Mouse (Mus musculus): ENCODE results near the gene Plxna2. TPM values are rescaled to one million over a fixed set of nuclear protein-coding genes. Genes with fewer than 3 reads are reported as not detected.

Plxna2 gene
- polyA plus RNA-seq, 1 experiment from 2014 or later, result 4.5 TPM

DNA sequence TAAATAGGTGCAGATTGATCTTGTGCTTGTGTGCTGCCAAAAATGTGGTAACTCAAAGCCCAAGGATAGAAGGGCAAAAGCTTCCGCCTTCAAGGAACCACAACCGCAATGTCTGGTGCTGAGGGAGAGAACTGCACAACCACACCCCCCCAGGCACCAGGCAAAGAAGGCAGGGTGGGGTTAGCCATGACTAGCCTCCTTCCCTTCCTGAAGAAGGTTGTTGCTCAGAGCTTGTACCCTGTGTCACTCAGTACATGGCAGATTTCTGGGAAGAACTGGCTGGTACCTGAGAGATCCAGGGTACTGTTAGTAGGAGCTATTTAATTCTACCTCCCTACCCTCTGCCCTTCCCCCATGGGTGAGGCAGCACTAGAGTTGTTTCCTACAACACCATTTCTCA, 8.1 kb downstream of the Plxna2 start:
- DNase-seq (ENCODE audit: low spot score) (no peak), ATAC-seq (peak; percentile 12; the same call in 1 of the 2 replicates)
- H3K4me1 ChIP-seq (ENCODE audit: insufficient read depth, low read depth, low read length), result peaks cover 46% of the 10 kb centered on the region
- no peaks in the 10 kb centered on the region for H3K9me3 ChIP-seq (ENCODE audit: low read length)
- TF ChIP-seq EP300 (IDR thresholded peaks at IDR 0.05), result no peak
- no peak for TF ChIP-seq CTCF (IDR thresholded peaks at IDR 0.05)
- H3K4me2 ChIP-seq (replicated peaks; ENCODE audit: low read depth, low read length), result no peak overlapping the region
- WGBS, result 81% methylated on average over 2 of the region's 2 CpGs
- H3K4me3 ChIP-seq (ENCODE audit: low read depth, low read length), result no peak overlapping the region
- no peaks in the 10 kb centered on the region for H3K27me3 ChIP-seq (replicated peaks; ENCODE audit: insufficient read depth, low read length)
- no peaks in the 10 kb centered on the region for H3K36me3 ChIP-seq (ENCODE audit: insufficient read depth, low read length)
- peak overlapping the region; percentile 32; the same call in 1 of the 2 replicates for H3K27ac ChIP-seq (ENCODE audit: low read length)
- no peak overlapping the region for H3K9ac ChIP-seq (replicated peaks; ENCODE audit: low read depth)

DNA sequence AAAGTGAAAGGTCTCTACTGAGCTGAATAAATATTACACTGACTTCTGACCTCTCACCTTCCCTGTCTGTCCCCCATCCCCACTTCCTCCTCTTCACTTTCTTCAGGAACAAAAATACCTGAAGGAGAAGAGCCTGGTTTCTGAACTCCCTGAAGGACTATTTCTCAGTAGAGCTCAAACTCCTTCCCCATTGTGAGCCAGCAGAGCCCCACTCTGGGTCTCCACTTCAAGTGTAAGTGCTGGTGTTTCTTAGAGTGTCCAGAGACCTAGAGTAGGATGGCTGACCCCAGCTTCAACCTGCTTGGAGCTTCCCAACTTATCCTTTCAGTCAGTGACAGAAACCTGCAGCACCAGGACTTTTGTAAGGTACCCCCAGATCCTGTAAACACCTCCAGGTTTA, 9.3 kb downstream of the Plxna2 start:
- no peak for TF ChIP-seq EP300 (IDR thresholded peaks at IDR 0.05)
- TF ChIP-seq CTCF (IDR thresholded peaks at IDR 0.05), result no peak
- peaks cover 38% of the 10 kb centered on the region for H3K4me1 ChIP-seq (ENCODE audit: insufficient read depth, low read depth, low read length)
- no peak for ATAC-seq

DNA sequence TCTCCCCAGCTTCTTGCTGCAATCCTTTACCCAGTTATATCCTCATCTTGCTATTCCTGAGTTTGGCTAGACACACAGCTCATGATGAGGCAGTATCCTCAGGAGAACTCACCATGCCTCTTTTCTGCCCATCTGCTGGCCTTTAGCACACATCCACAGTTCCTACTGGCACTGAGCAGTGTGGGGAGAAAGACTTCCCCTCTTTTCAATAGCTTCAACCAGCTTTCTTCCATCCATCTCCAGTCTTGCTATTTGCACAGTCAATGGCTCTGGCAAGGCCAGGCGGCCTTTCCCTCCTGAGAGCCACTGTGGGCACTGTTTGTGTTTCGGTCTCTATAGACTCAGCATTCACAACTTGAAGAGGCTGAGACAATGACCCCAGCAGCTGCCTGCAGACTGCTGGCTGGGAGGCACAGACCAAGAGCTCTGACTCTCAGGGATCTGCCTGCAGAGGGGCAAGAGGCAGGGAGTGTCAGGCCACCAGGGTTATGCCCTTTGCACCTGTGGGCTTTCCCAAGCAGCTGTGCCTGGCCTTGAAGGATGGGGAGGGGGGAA, 11.2 kb downstream of the Plxna2 start:
- peak; percentile 72 for ATAC-seq
- Histone ChIP-seq H3K27me3 (replicated peaks; ENCODE audit: insufficient read depth, low read length) (no peaks in the 10 kb centered on the region), H3K27ac (ENCODE audit: low read length) (0 out of 2 replicates have a peak overlapping the region, but pooled peaks have one; percentile 33), H3K4me1 (ENCODE audit: insufficient read depth, low read depth, low read length) (peaks cover 28% of the 10 kb centered on the region), H3K9ac (replicated peaks; ENCODE audit: low read depth) (no peak overlapping the region), H3K4me2 (replicated peaks; ENCODE audit: low read depth, low read length) (no peak overlapping the region), H3K9me3 (ENCODE audit: low read length) (no peaks in the 10 kb centered on the region), H3K4me3 (ENCODE audit: low read depth, low read length) (no peak overlapping the region), H3K36me3 (ENCODE audit: insufficient read depth, low read length) (no peaks in the 10 kb centered on the region)
- 21% methylated on average over 2 of the region's 2 CpGs for WGBS
- DNase-seq (ENCODE audit: low spot score), result peak; percentile 49
- TF ChIP-seq CTCF (IDR thresholded peaks at IDR 0.05) (no peak), EP300 (IDR thresholded peaks at IDR 0.05) (no peak)

More for the DNA sequence above, 9.3 kb downstream of the Plxna2 start:
- Histone ChIP-seq H3K4me3 (ENCODE audit: low read depth, low read length) (no peak overlapping the region), H3K4me2 (replicated peaks; ENCODE audit: low read depth, low read length) (no peak overlapping the region), H3K9me3 (ENCODE audit: low read length) (no peaks in the 10 kb centered on the region), H3K9ac (replicated peaks; ENCODE audit: low read depth) (no peak overlapping the region), H3K36me3 (ENCODE audit: insufficient read depth, low read length) (no peaks in the 10 kb centered on the region), H3K27me3 (replicated peaks; ENCODE audit: insufficient read depth, low read length) (no peaks in the 10 kb centered on the region), H3K27ac (ENCODE audit: low read length) (peak overlapping the region; percentile 43; the same call in 1 of the 2 replicates)
- no peak for DNase-seq (ENCODE audit: low spot score)

DNA sequence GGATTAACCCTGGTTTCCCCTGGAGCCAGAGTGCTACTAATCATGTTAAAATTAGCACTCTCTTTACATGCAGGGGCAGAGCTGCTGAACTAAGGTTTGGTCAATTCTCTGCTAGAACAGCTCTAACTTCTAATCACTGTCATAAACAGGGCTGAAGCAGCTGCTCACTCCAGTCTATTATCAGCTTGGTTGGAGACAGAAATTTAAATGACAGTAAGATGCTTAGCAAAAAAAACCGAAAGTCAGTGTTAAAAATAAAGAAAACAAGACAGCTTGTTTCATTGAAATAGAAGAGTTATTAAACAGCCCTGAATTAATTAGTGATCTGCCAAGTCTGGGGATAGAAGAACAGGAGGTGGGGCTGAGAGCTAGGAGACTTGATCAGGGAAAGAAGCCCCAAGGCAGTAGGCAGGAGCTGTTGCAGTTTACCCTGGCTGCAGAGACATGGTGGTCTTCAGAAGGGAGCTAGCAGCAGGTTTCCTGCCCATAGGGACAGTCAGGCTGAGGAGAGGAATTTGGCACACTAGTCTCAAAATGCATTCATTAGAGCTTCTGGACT, 12.6 kb downstream of the Plxna2 start:
- no peak overlapping the region for H3K27ac ChIP-seq (ENCODE audit: low read length)
- no peaks in the 10 kb centered on the region for H3K9me3 ChIP-seq (ENCODE audit: low read length)
- 74% methylated on average over 1 of the region's 1 CpGs for WGBS
- no peak for ATAC-seq
- H3K4me1 ChIP-seq (ENCODE audit: insufficient read depth, low read depth, low read length), result peaks cover 19% of the 10 kb centered on the region
- TF ChIP-seq CTCF (IDR thresholded peaks at IDR 0.05), result no peak
- no peak for TF ChIP-seq EP300 (IDR thresholded peaks at IDR 0.05)
- no peak for DNase-seq (ENCODE audit: low spot score)
- no peak overlapping the region for H3K4me2 ChIP-seq (replicated peaks; ENCODE audit: low read depth, low read length)
- no peaks in the 10 kb centered on the region for H3K27me3 ChIP-seq (replicated peaks; ENCODE audit: insufficient read depth, low read length)
- H3K36me3 ChIP-seq (ENCODE audit: insufficient read depth, low read length), result no peaks in the 10 kb centered on the region
- no peak overlapping the region for H3K4me3 ChIP-seq (ENCODE audit: low read depth, low read length)
- no peak overlapping the region for H3K9ac ChIP-seq (replicated peaks; ENCODE audit: low read depth)

DNA sequence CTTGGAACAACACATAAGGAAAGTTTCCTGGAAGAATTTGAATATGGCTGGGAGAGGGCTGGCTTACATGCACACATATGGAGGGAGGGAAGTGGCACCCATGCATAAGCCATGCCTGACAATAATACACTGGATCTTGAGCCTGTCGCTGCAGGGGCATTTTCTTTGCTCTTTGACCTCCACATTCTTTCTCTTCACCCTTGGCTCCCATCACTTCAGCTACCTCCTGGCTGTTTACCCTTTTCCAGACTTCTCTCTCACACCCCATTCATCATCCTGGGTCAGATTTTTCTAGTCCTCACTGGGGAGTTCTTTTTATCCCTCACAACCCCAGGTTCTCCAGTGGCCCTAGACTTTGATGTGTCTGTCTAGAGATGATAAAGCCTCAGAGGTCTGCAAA, 13.6 kb downstream of the Plxna2 start:
- 20% methylated on average over 1 of the region's 1 CpGs for WGBS
- Histone ChIP-seq H3K4me1 (ENCODE audit: insufficient read depth, low read depth, low read length) (peaks cover 9% of the 10 kb centered on the region), H3K9ac (replicated peaks; ENCODE audit: low read depth) (no peak overlapping the region)

DNA sequence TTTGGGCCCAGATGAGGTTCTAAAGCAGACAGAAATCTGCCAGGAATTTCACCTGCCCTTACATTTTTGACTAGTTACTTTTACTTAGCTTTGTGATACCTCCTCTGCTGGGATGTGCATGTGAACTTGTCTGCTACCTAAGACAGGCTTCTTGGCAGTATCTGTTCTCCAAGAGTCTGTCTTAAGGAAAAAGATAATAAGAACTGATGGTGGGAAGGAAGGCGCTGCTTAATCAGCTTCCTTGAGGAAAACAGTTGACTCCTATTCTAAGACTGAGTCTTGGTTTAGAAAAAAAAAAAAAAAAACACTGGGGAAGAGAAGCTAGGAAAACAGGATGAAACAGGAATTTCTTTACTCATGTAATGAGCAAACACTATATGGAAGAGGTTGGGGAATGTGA, 14.0 kb downstream of the Plxna2 start:
- Histone ChIP-seq H3K9me3 (ENCODE audit: low read length) (no peaks in the 10 kb centered on the region), H3K4me1 (ENCODE audit: insufficient read depth, low read depth, low read length) (peaks cover 9% of the 10 kb centered on the region), H3K27me3 (replicated peaks; ENCODE audit: insufficient read depth, low read length) (no peaks in the 10 kb centered on the region), H3K4me2 (replicated peaks; ENCODE audit: low read depth, low read length) (no peak overlapping the region), H3K36me3 (ENCODE audit: insufficient read depth, low read length) (no peaks in the 10 kb centered on the region), H3K9ac (replicated peaks; ENCODE audit: low read depth) (no peak overlapping the region), H3K27ac (ENCODE audit: low read length) (no peak overlapping the region), H3K4me3 (ENCODE audit: low read depth, low read length) (no peak overlapping the region)
- DNase-seq (ENCODE audit: low spot score), result no peak
- ATAC-seq, result no peak
- TF ChIP-seq EP300 (IDR thresholded peaks at IDR 0.05) (no peak), CTCF (IDR thresholded peaks at IDR 0.05) (no peak)
- WGBS, result 85% methylated on average over 1 of the region's 1 CpGs

More for the DNA sequence above, 13.6 kb downstream of the Plxna2 start:
- DNase-seq (ENCODE audit: low spot score) (no peak), ATAC-seq (no peak)
- Histone ChIP-seq H3K36me3 (ENCODE audit: insufficient read depth, low read length) (no peaks in the 10 kb centered on the region), H3K27ac (ENCODE audit: low read length) (no peak overlapping the region), H3K4me3 (ENCODE audit: low read depth, low read length) (no peak overlapping the region), H3K27me3 (replicated peaks; ENCODE audit: insufficient read depth, low read length) (no peaks in the 10 kb centered on the region), H3K9me3 (ENCODE audit: low read length) (no peaks in the 10 kb centered on the region), H3K4me2 (replicated peaks; ENCODE audit: low read depth, low read length) (no peak overlapping the region)
- no peak for TF ChIP-seq CTCF (IDR thresholded peaks at IDR 0.05)
